27 mouse cellular contexts compared by ENCODE assay signal in the genomic region with DNA sequence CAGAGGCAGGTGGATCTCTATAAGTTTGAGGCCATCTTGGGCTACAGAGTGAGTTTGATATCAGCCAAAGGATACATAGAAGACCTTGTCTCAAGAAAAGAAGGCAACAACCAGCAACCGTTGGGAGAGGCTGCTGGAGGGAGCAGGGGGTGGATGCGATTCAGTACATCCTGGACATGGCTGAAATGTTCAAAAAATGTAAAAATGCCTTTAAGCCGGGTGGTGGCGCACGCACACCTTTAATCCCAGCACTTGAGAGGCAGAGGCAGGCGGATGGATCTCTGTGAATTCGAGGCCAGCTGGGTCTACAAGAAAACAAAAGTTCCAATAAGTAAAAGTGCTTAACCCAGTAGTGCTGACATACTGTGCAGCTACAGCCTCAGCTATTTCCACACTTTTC. TPM values are rescaled to one million over a fixed set of nuclear protein-coding genes. Genes with fewer than 3 reads are reported as not detected.
DNase-seq lines count a peak whose midpoint lies in the region; ATAC-seq and TF ChIP-seq lines count a peak whose summit lies in the region.
"Had no signal": no experiment of that assay in that cellular context is flagged by ENCODE, and none has a peak within 500 bp of the region (broad histone marks: within the 10 kb centered on the region; RNA-seq: fewer than 3 reads in every experiment).

No protein-coding gene starts in this region.

- no peaks in the 10 kb centered on the region for H3K4me1 ChIP-seq in intestine, postnatal 0 days (replicated peaks; ENCODE audit: control insufficient read depth, insufficient read depth, low read length)
- H3K4me1 ChIP-seq in intestine, embryonic 15.5 days (replicated peaks): no peaks in the 10 kb centered on the region
- no peaks in the 10 kb centered on the region for H3K4me1 ChIP-seq in ES-Bruce4 (ENCODE audit: control insufficient read depth, insufficient read depth, low read length)
- no peaks in the 10 kb centered on the region for H3K4me1 ChIP-seq in forebrain, embryonic 13.5 days
- no peaks in the 10 kb centered on the region for H3K4me1 ChIP-seq in hindbrain, postnatal 0 days (ENCODE audit: insufficient read depth, low read length)
- H3K4me1 ChIP-seq: heart, embryonic 13.5 days; limb, embryonic 10.5 days; limb, embryonic 15.5 days; megakaryocyte, embryonic 14.5 days had no signal

- no peak overlapping the region for H3K27ac ChIP-seq in intestine, postnatal 0 days (ENCODE audit: low read depth, low read length)
- no peak overlapping the region for H3K27ac ChIP-seq in intestine, embryonic 15.5 days
- no peak overlapping the region for H3K27ac ChIP-seq in ES-Bruce4 (ENCODE audit: insufficient read depth, low read length)
- no peak overlapping the region for H3K27ac ChIP-seq in forebrain, embryonic 13.5 days
- no peak overlapping the region for H3K27ac ChIP-seq in hindbrain, postnatal 0 days
- H3K27ac ChIP-seq: heart, embryonic 13.5 days; hindbrain, embryonic 14.5 days; limb, embryonic 10.5 days; limb, embryonic 15.5 days had no signal

- WGBS in intestine, postnatal 0 days: 71% methylated on average over 7 of the region's 7 CpGs
- 65% methylated on average over 7 of the region's 7 CpGs for WGBS in intestine, embryonic 15.5 days
- 78% methylated on average over 7 of the region's 7 CpGs for WGBS in forebrain, embryonic 13.5 days
- WGBS in hindbrain, postnatal 0 days: 68% methylated on average over 7 of the region's 7 CpGs

- H3K4me3 ChIP-seq in intestine, postnatal 0 days (ENCODE audit: low read depth, low read length): no peak overlapping the region
- no peak overlapping the region for H3K4me3 ChIP-seq in intestine, embryonic 15.5 days (replicated peaks)
- H3K4me3 ChIP-seq in ES-Bruce4 (ENCODE audit: low read depth, low read length): no peak overlapping the region
- no peak overlapping the region for H3K4me3 ChIP-seq in forebrain, embryonic 13.5 days
- H3K4me3 ChIP-seq in hindbrain, postnatal 0 days (ENCODE audit: low read length): no peak overlapping the region
- H3K4me3 ChIP-seq: erythroblast, embryonic 14.5 days; heart, embryonic 13.5 days; limb, embryonic 10.5 days; limb, embryonic 15.5 days; megakaryocyte, embryonic 14.5 days had no signal

- no peaks in the 10 kb centered on the region for H3K27me3 ChIP-seq in intestine, postnatal 0 days (replicated peaks; ENCODE audit: control insufficient read depth, insufficient read depth, low read length)
- H3K27me3 ChIP-seq in intestine, embryonic 15.5 days (replicated peaks): no peaks in the 10 kb centered on the region
- H3K27me3 ChIP-seq in ES-Bruce4 (ENCODE audit: control insufficient read depth, insufficient read depth, low read length, poor library complexity, severe bottlenecking): no peaks in the 10 kb centered on the region
- H3K27me3 ChIP-seq in forebrain, embryonic 13.5 days: no peaks in the 10 kb centered on the region
- H3K27me3 ChIP-seq in hindbrain, postnatal 0 days (ENCODE audit: insufficient read depth, low read length): no peaks in the 10 kb centered on the region
- H3K27me3 ChIP-seq: heart, embryonic 13.5 days; limb, embryonic 15.5 days; megakaryocyte, embryonic 14.5 days had no signal

- TF ChIP-seq CTCF in intestine, postnatal 0 days (IDR thresholded peaks at IDR 0.05; ENCODE audit: low read depth): peak; percentile 16
- peak; percentile 57 for TF ChIP-seq CTCF in ES-Bruce4 (IDR thresholded peaks at IDR 0.05; ENCODE audit: low read depth, low read length)
- no peak for TF ChIP-seq CTCF in hindbrain, postnatal 0 days (IDR thresholded peaks at IDR 0.05; ENCODE audit: low read depth)

- no peak for TF ChIP-seq EP300 in ES-Bruce4 (IDR thresholded peaks at IDR 0.05; ENCODE audit: insufficient read depth, low read depth, low read length)

- H3K4me2 ChIP-seq in intestine, postnatal 0 days (replicated peaks; ENCODE audit: low read depth): no peak overlapping the region
- H3K4me2 ChIP-seq in intestine, embryonic 15.5 days (replicated peaks): no peak overlapping the region
- H3K4me2 ChIP-seq in forebrain, embryonic 13.5 days: no peak overlapping the region
- H3K4me2 ChIP-seq in hindbrain, postnatal 0 days (ENCODE audit: low read depth, low read length): no peak overlapping the region
- H3K4me2 ChIP-seq: heart, embryonic 13.5 days; hindbrain, embryonic 14.5 days; limb, embryonic 15.5 days had no signal

- no peak for TF ChIP-seq POLR2A in ES-Bruce4 (IDR thresholded peaks at IDR 0.05; ENCODE audit: insufficient read depth, low read length)

- H3K36me3 ChIP-seq in intestine, postnatal 0 days (ENCODE audit: control insufficient read depth, insufficient read depth): no peaks in the 10 kb centered on the region
- H3K36me3 ChIP-seq in intestine, embryonic 15.5 days: peaks cover 3% of the 10 kb centered on the region; the same call in 1 of the 2 replicates
- no peaks in the 10 kb centered on the region for H3K36me3 ChIP-seq in ES-Bruce4 (ENCODE audit: control insufficient read depth, insufficient read depth, low read length, poor library complexity, severe bottlenecking)
- no peaks in the 10 kb centered on the region for H3K36me3 ChIP-seq in forebrain, embryonic 13.5 days (ENCODE audit: poor library complexity, severe bottlenecking)
- H3K36me3 ChIP-seq in hindbrain, postnatal 0 days (ENCODE audit: insufficient read depth, low read length): no peaks in the 10 kb centered on the region
- H3K36me3 ChIP-seq: limb, embryonic 10.5 days; limb, embryonic 15.5 days had no signal

- ATAC-seq in intestine, postnatal 0 days: no peak
- no peak for ATAC-seq in intestine, embryonic 15.5 days
- ATAC-seq in forebrain, embryonic 13.5 days: no peak
- ATAC-seq in hindbrain, postnatal 0 days: no peak
- ATAC-seq: forebrain, postnatal 0 days; inflammation-experienced regulatory T-cells, adult 6 months had no signal

- DNase-seq in 416B (ENCODE audit: low read depth) (peak; percentile 76), ZHBTc4 (ENCODE audit: low read depth, low spot score) (peak; percentile 67)
- DNase-seq in hindbrain, postnatal 0 days (ENCODE audit: low spot score): no peak
- DNase-seq: adrenal gland, adult 8-10 months; B cell, adult 2 months; cerebellum, adult 2 months; cerebellum, postnatal 14 days; forebrain, postnatal 0 days; gastrocnemius, postnatal 10 days; heart, postnatal 10 days; kidney, adult 2 months; kidney, postnatal 14 days; layer of hippocampus, adult 9-11 months; lung, adult 2 months; midbrain, embryonic 14.5 days; thymus, postnatal 4 days had no signal

- no peak overlapping the region for H3K9ac ChIP-seq in intestine, postnatal 0 days (ENCODE audit: low read depth, low read length)
- no peak overlapping the region for H3K9ac ChIP-seq in intestine, embryonic 15.5 days
- H3K9ac ChIP-seq in ES-Bruce4 (ENCODE audit: low read depth, poor library complexity, severe bottlenecking): no peak overlapping the region
- no peak overlapping the region for H3K9ac ChIP-seq in forebrain, embryonic 13.5 days
- H3K9ac ChIP-seq in hindbrain, postnatal 0 days (replicated peaks; ENCODE audit: low read length): no peak overlapping the region
- H3K9ac ChIP-seq: forebrain, postnatal 0 days; heart, embryonic 13.5 days; hindbrain, embryonic 14.5 days; limb, embryonic 15.5 days had no signal

- no peaks in the 10 kb centered on the region for H3K9me3 ChIP-seq in intestine, postnatal 0 days (ENCODE audit: control insufficient read depth)
- H3K9me3 ChIP-seq in intestine, embryonic 15.5 days: no peaks in the 10 kb centered on the region
- H3K9me3 ChIP-seq in ES-Bruce4 (replicated peaks; ENCODE audit: control insufficient read depth, insufficient read depth, low read length, poor library complexity, severe bottlenecking): no peaks in the 10 kb centered on the region
- no peaks in the 10 kb centered on the region for H3K9me3 ChIP-seq in forebrain, embryonic 13.5 days (replicated peaks)
- H3K9me3 ChIP-seq in hindbrain, postnatal 0 days (ENCODE audit: low read length): no peaks in the 10 kb centered on the region
- H3K9me3 ChIP-seq: heart, embryonic 13.5 days; limb, embryonic 10.5 days; limb, embryonic 15.5 days; megakaryocyte, embryonic 14.5 days had no signal

RNA-seq across cellular contexts. Expression of gene Ccdc125, which starts 18.0 kb away (rescaled TPM):
- polyA plus RNA-seq in intestine, postnatal 0 days (2015; fragmentation: Nextera tagmentation; extraction: Ambion mirVana): 3.2 and 4.1 TPM in 2 replicates
- 6.9 and 7.3 TPM in 2 replicates for polyA plus RNA-seq in intestine, embryonic 15.5 days (2015; fragmentation: Nextera tagmentation; extraction: Ambion mirVana)
- 3.6 and 3.8 TPM in 2 replicates for polyA plus RNA-seq in ES-Bruce4 (2011; ENCODE audit: insufficient read depth, insufficient read length, low read depth, missing spikeins)
- 1.9 and 2.3 TPM in 2 replicates for polyA plus RNA-seq in forebrain, embryonic 13.5 days (2015; fragmentation: Nextera tagmentation; extraction: Ambion mirVana)
- total RNA-seq in hindbrain, postnatal 0 days (2014; rRNA removed): 0.21 and 0.36 TPM in 2 replicates
- polyA plus RNA-seq in hindbrain, postnatal 0 days (2015; fragmentation: Nextera tagmentation; extraction: Ambion mirVana): 1.3 and 1.4 TPM in 2 replicates
- polyA plus RNA-seq: erythroblast, embryonic 14.5 days had no signal

RNA-seq across cellular contexts. Expression of gene Taf9, which starts 36.1 kb away (rescaled TPM):
- polyA plus RNA-seq in intestine, postnatal 0 days (2015; fragmentation: Nextera tagmentation; extraction: Ambion mirVana): 10.9 and 11.1 TPM in 2 replicates
- polyA plus RNA-seq in intestine, embryonic 15.5 days (2015; fragmentation: Nextera tagmentation; extraction: Ambion mirVana): 5.7 and 9.1 TPM in 2 replicates
- polyA plus RNA-seq in ES-Bruce4 (2011; ENCODE audit: insufficient read depth, insufficient read length, low read depth, missing spikeins): 13.2 and 17.4 TPM in 2 replicates
- 19.2 and 24.7 TPM in 2 replicates for polyA plus RNA-seq in forebrain, embryonic 13.5 days (2015; fragmentation: Nextera tagmentation; extraction: Ambion mirVana)
- 34.7 and 37.3 TPM in 2 replicates for total RNA-seq in hindbrain, postnatal 0 days (2014; rRNA removed)
- polyA plus RNA-seq in hindbrain, postnatal 0 days (2015; fragmentation: Nextera tagmentation; extraction: Ambion mirVana): 38.0 and 42.8 TPM in 2 replicates

RNA-seq across cellular contexts. Expression of gene Rad17, which starts 36.7 kb away (rescaled TPM):
- polyA plus RNA-seq in intestine, postnatal 0 days (2015; fragmentation: Nextera tagmentation; extraction: Ambion mirVana): 10.3 and 11.1 TPM in 2 replicates
- 17.1 and 19.3 TPM in 2 replicates for polyA plus RNA-seq in intestine, embryonic 15.5 days (2015; fragmentation: Nextera tagmentation; extraction: Ambion mirVana)
- polyA plus RNA-seq in ES-Bruce4 (2011; ENCODE audit: insufficient read depth, insufficient read length, low read depth, missing spikeins): 39.7 TPM in 2 replicates
- 23.0 and 24.4 TPM in 2 replicates for polyA plus RNA-seq in forebrain, embryonic 13.5 days (2015; fragmentation: Nextera tagmentation; extraction: Ambion mirVana)
- total RNA-seq in hindbrain, postnatal 0 days (2014; rRNA removed): 10.0 and 13.1 TPM in 2 replicates
- 12.3 and 14.1 TPM in 2 replicates for polyA plus RNA-seq in hindbrain, postnatal 0 days (2015; fragmentation: Nextera tagmentation; extraction: Ambion mirVana)

RNA-seq across cellular contexts. Expression of gene Ak6, which starts 36.7 kb away (rescaled TPM):
- 143 and 156 TPM in 2 replicates for polyA plus RNA-seq in intestine, postnatal 0 days (2015; fragmentation: Nextera tagmentation; extraction: Ambion mirVana)
- 258 and 271 TPM in 2 replicates for polyA plus RNA-seq in intestine, embryonic 15.5 days (2015; fragmentation: Nextera tagmentation; extraction: Ambion mirVana)
- 200 and 203 TPM in 2 replicates for polyA plus RNA-seq in ES-Bruce4 (2011; ENCODE audit: insufficient read depth, insufficient read length, low read depth, missing spikeins)
- 368 and 379 TPM in 2 replicates for polyA plus RNA-seq in forebrain, embryonic 13.5 days (2015; fragmentation: Nextera tagmentation; extraction: Ambion mirVana)
- 101 and 123 TPM in 2 replicates for total RNA-seq in hindbrain, postnatal 0 days (2014; rRNA removed)
- 320 and 328 TPM in 2 replicates for polyA plus RNA-seq in hindbrain, postnatal 0 days (2015; fragmentation: Nextera tagmentation; extraction: Ambion mirVana)

RNA-seq across cellular contexts. Expression of gene Cdk7, which starts 43.2 kb away (rescaled TPM):
- polyA plus RNA-seq in intestine, postnatal 0 days (2015; fragmentation: Nextera tagmentation; extraction: Ambion mirVana): 44.3 and 47.3 TPM in 2 replicates
- polyA plus RNA-seq in intestine, embryonic 15.5 days (2015; fragmentation: Nextera tagmentation; extraction: Ambion mirVana): 78.4 and 79.1 TPM in 2 replicates
- 93.2 and 102 TPM in 2 replicates for polyA plus RNA-seq in ES-Bruce4 (2011; ENCODE audit: insufficient read depth, insufficient read length, low read depth, missing spikeins)
- 59.0 and 62.8 TPM in 2 replicates for polyA plus RNA-seq in forebrain, embryonic 13.5 days (2015; fragmentation: Nextera tagmentation; extraction: Ambion mirVana)
- total RNA-seq in hindbrain, postnatal 0 days (2014; rRNA removed): 31.5 and 33.4 TPM in 2 replicates
- 37.7 and 38.8 TPM in 2 replicates for polyA plus RNA-seq in hindbrain, postnatal 0 days (2015; fragmentation: Nextera tagmentation; extraction: Ambion mirVana)
